Mouse (Mus musculus): ENCODE results near the gene Heatr6.

DNA sequence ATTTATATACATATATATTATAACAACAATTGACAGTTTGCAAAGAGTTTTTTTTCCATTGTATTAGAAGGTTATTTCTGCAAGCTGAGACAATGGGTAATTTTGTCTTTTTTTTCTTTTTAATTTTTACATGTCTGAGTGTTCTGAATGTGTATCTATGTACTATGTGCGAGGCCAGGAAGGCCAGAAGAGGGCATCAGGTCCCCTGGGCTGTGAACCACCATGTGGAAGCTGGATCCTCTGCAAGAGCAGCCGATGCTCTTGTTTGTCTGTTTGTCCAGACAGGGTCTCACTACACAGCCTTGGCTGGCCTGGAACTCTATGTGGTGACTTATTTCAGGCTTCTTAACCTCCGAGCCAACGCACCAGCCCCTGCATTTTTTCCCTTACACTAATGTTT is 37.6 kb downstream of the Heatr6 start:
- peak in 1 of 2 experiments; percentile 55; a peak in 2 of 4 replicates for TF ChIP-seq CTCF (conservative IDR thresholded peaks at IDR 0.05 in 1 of 2, IDR thresholded peaks at IDR 0.05 in 1 of 2; ENCODE audit: low read depth in 2 of 2, low read length in 2 of 2)
- TF ChIP-seq JUND (conservative IDR thresholded peaks at IDR 0.05; ENCODE audit: low read depth, low read length), result no peak
- no peak for TF ChIP-seq MYC (IDR thresholded peaks at IDR 0.05; ENCODE audit: low read depth, low read length)
- no peak for TF ChIP-seq MAZ (IDR thresholded peaks at IDR 0.05; ENCODE audit: low read depth, low read length)
- no peak for TF ChIP-seq UBTF (IDR thresholded peaks at IDR 0.05; ENCODE audit: low read depth, low read length)
- no peak for TF ChIP-seq EP300 (IDR thresholded peaks at IDR 0.05; ENCODE audit: low read length)
- TF ChIP-seq GABPA (IDR thresholded peaks at IDR 0.05; ENCODE audit: insufficient replicate concordance, low read depth, low read length), result no peak
- TF ChIP-seq KAT2A (IDR thresholded peaks at IDR 0.05; ENCODE audit: insufficient replicate concordance, low read length), result no peak
- TF ChIP-seq POLR2A (IDR thresholded peaks at IDR 0.05; ENCODE audit: low read depth, low read length), result no peak
- TF ChIP-seq RAD21 (IDR thresholded peaks at IDR 0.05; ENCODE audit: low read depth, low read length), result peak; percentile 32
- no peak for TF ChIP-seq PAX5 (IDR thresholded peaks at IDR 0.05; ENCODE audit: low read length)
- no peak for TF ChIP-seq CHD2 (IDR thresholded peaks at IDR 0.05; ENCODE audit: low read length)
- no peak for TF ChIP-seq ZC3H11A (IDR thresholded peaks at IDR 0.05; ENCODE audit: low read depth, low read length)
- no peak for TF ChIP-seq IRF4 (IDR thresholded peaks at IDR 0.05; ENCODE audit: low read depth, low read length)
